In genomic region chr1:81864571-81864970, GRCm38 (mm10) we compare ENCODE assay signal across 12 mouse cellular contexts.
DNase-seq lines count a peak whose midpoint lies in the region; TF ChIP-seq lines count a peak whose summit lies in the region.
"Had no signal": no experiment of that assay in that cellular context is flagged by ENCODE, and none has a peak within 500 bp of the region (broad histone marks: within the 10 kb centered on the region; RNA-seq: fewer than 3 reads in every experiment).

No protein-coding gene starts in this region.

- peak; percentile 31 to 52 for DNase-seq in layer of hippocampus, adult 2 months (ENCODE audit: low spot score in 2 of 2)
- DNase-seq in layer of hippocampus, postnatal 25 days (ENCODE audit: extremely low spot score in 1 of 2, low spot score in 1 of 2), result no peak
- DNase-seq in fibroblast of lung, adult 2 months (ENCODE audit: low read depth), result peak; percentile 48
- DNase-seq in layer of hippocampus, adult 9-11 months, result peak; percentile 67
- DNase-seq in right cerebral cortex, postnatal 36 days (ENCODE audit: low spot score in 2 of 2), result peak; percentile 53 to 81
- no peak for DNase-seq in kidney, postnatal 10 days
- DNase-seq in thymus, postnatal 0 days (ENCODE audit: low spot score), result no peak
- DNase-seq: cerebellum, adult 11 months; heart, postnatal 4 days; lung, postnatal 36 days had no signal

- no peak for TF ChIP-seq CTCF in layer of hippocampus, adult 2 months (conservative IDR thresholded peaks at IDR 0.05)

- no peak overlapping the region for H3K4me3 ChIP-seq in layer of hippocampus, adult 2 months
- H3K4me3 ChIP-seq: embryonic facial prominence, embryonic 15.5 days; limb, embryonic 13.5 days had no signal

- no peak overlapping the region for H3K27ac ChIP-seq in layer of hippocampus, adult 2 months
- H3K27ac ChIP-seq: embryonic facial prominence, embryonic 15.5 days; limb, embryonic 13.5 days had no signal

Comparison
In these comparisons a context has a peak if more than half of its experiments do, and no peak if none do; other contexts are left out.
1. DNase-seq: peak in layer of hippocampus, adult 2 months (2 of 2), fibroblast of lung, adult 2 months (single experiment), layer of hippocampus, adult 9-11 months (single experiment) and right cerebral cortex, postnatal 36 days (2 of 2); none in layer of hippocampus, postnatal 25 days (0 of 2), kidney, postnatal 10 days (single experiment) and thymus, postnatal 0 days (single experiment).